Mouse (Mus musculus): ENCODE data around the gene Garem2. TPM values are rescaled to one million over a fixed set of nuclear protein-coding genes. Genes with fewer than 3 reads are reported as not detected.

The Garem2 gene
- total RNA-seq, 1 experiment from 2014 or later = not detected

DNA sequence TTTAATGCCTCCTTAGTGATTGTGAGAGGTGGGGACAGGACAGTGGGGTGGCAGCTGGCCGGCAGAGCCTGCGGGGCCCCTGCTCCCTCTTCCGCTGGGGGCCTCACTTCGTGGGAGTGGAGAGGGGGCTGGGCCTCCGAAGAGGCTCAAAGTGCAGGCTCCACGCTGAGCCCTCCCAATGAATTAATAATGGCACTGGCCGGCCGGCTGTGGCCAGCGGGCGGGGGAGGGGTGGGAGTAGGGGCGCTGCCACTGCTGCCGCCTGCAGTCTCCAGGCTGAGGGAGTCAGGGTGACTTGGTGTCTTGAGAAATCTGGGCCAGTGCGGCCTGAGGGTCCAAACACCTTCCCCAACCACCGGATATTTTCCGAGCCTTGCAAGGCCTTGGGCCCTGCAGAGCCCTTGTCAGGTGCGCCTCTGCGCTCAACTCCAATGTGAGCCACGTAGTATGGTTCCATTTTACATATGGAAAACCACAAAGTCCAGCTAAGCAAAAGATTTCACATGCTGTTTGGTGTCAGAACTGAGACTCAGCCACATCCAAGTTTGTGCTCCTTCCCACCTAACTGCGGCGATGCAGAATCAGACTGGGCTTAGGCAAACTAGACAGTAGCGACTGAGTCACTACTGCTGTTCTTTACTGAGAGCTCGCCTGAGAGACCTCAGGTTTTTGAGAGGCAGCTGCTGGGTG lies 5.6 kb downstream of the Garem2 start:
- ATAC-seq (replicated peaks; ENCODE audit: low read depth, poor library complexity, severe bottlenecking) = no peak

DNA sequence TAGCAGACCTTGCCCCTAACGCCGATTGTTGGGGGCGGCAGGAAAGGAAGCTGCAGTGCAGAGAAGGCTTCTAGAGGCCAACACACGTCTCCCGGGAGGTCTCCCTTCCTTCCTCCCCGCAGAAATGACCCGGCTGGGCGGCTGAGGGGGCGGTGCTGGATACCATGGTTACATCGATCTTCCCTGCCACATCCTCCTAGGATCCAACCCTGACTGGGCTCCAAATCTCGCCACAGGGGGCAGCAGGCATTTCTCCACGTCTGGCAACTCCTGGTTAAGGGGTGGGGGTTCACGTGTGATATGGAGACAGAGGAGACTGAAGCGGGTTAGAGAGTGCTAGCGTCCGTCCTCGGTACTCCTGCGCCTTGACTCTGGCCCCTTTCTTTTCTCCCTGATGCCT lies 6.2 kb downstream of the Garem2 start:
- ATAC-seq (replicated peaks; ENCODE audit: low read depth, poor library complexity, severe bottlenecking) = peak; percentile 59

DNA sequence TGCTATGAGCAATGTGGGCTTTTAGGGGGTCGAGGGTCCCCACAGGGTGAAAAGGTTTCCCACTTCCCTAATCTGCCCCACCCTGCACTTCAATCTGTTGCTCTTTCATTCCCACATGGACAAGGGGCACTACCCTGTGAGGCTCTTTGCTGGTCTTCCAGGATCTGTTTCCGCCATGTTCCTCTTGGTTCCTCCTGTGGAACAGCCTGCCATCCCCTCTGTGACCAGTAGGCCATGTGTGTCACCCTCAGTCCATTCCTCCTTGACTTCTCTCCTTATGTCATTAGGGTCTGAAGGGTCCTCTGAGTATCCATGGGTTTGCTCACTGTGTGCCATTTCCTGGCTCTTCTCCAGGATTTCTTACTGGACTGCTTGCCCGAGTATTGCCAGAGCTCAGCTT lies 6.8 kb downstream of the Garem2 start:
- no peak for ATAC-seq (replicated peaks; ENCODE audit: low read depth, poor library complexity, severe bottlenecking)

DNA sequence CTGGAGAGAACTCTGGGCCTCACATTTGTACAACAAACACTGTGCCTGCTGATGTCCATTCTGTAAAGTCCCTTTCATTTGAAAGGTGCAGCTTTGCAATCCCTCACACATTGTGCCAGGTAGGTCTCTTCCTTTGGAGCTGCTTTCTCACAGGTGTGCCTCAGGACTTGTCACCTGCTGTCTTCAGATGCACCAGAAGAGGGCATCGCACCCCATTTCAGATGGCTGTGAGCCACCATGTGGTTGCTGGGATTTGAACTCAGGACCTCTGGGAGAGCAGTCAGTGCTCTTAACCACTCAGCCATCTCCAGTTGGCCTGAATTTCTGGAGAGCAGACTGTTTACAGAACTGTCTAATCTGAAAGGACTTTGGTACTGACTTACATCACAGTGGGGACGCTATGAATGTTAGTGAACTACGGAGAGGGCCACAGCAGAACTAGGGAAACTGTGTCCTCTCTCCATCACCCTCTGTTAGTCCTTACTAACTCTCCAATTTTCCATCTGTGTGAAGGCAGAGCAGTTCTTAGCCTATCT lies 7.6 kb downstream of the Garem2 start:
- no peak for ATAC-seq (replicated peaks; ENCODE audit: low read depth, poor library complexity, severe bottlenecking)

DNA sequence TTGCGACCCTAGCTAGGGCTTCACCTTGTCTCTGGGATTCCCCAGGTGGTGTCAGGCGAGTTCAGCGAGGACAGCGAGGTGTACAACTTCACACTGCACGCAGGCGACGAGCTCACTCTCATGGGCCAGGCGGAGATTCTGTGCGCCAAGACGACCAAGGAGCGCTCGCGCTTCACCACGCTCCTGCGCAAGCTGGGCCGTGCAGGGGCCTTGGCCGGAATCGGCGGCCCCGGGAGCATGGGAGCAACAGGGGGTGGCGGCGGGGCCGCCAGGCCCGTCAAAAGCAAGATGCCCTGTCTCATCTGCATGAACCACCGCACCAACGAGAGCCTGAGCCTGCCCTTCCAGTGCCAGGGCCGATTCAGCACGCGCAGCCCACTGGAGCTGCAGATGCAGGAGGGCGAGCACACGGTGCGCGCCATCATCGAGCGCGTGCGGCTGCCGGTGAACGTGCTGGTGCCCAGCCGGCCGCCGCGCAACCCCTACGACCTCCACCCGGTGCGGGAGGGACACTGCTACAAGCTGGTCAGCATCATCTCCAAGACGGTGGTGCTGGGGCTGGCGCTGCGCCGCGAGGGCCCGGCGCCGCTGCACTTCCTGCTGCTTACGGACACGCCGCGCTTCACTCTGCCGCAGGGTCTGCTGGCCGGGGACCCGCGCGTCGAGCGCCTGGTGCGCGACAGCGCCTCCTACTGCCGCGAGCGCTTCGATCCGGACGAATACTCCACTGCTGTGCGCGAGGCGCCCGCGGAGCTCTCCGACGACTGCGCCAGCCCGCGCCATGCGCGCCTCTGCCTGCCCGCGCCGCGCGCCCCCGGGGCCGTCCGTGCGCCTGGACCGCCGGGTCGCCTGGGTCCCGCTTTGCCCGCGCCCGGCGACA lies 9.2 kb downstream of the Garem2 start:
- peak; percentile 65 for ATAC-seq (replicated peaks; ENCODE audit: low read depth, poor library complexity, severe bottlenecking)

DNA sequence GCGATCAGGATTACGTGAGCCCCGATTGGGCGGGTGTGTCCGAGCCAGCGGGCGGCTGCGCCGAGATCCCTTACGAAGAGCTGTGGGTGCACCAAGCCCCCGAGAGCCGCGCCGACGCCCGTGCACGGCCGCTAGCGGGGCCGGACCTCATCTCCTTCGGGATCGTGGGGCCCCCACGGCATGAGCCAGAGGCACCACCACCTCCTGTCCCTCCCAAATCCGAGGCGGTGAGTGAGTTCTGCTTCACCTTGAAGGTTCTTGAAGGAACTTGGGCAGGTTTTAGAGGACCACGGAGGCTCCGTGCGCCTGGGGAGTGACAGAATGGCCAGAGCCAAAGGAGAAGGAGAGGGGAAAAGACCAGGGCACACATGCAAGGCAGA lies 9.8 kb downstream of the Garem2 start:
- no peak for ATAC-seq (replicated peaks; ENCODE audit: low read depth, poor library complexity, severe bottlenecking)

DNA sequence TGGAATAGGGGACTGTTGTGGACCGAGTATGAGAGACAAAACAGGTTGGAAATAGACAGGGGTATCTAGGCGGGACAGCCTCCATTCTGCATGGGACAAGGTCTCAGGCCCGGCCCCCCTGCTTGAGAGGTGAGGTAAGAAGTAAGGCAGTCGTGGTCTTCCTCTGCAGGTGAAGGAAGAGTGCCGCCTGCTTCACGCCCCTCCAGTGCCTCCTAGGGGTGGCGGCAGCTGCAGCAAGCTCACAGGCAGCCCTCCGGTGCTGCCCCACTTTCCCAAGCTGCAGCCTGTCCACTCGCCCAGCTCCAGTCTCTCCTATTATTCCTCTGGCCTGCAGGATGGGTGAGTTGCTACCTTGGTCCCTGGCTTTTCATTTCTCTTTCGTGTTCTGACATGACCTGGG lies 10.8 kb downstream of the Garem2 start:
- no peak for ATAC-seq (replicated peaks; ENCODE audit: low read depth, poor library complexity, severe bottlenecking)

DNA sequence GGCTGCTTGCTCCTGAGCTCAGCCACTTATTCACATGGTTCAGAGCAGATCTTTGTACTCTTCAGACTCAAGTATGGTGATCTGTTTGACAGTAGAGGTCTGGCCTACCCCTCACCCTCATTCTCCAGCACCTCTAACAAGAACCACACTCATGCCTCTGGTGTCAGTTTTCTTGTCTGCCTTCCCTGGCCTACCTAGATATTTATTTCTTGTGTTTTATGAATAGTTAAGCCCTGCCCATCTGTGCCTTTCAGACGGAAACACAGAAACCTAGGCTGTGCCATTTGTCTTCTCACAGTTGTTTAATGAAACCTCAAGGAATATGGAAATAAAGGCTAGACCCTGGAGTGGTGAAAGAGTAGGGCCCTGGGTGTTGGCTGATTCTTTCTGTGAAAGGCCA lies 13.1 kb downstream of the Garem2 start:
- ATAC-seq (replicated peaks; ENCODE audit: low read depth, poor library complexity, severe bottlenecking) = no peak

DNA sequence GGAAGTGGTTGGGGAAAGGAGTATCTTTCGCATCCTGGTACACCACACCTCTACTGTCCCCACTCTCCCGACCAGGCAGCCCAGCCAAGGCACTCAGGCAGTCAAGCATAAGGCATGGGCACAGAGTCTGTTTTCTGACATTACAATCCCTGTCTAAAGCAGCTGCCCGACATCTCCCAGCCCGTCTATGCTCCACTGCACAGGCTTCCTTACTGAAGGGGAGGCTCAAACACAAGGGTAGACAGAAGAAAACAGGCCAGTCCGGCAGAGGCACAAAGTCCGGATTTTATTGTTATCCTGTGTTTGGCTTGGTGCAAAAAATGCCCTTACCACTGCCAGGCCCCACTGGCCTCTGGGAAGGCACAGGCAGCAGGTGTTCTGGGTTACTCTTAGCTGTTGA lies 14.2 kb downstream of the Garem2 start:
- no peak for ATAC-seq (replicated peaks; ENCODE audit: low read depth, poor library complexity, severe bottlenecking)

DNA sequence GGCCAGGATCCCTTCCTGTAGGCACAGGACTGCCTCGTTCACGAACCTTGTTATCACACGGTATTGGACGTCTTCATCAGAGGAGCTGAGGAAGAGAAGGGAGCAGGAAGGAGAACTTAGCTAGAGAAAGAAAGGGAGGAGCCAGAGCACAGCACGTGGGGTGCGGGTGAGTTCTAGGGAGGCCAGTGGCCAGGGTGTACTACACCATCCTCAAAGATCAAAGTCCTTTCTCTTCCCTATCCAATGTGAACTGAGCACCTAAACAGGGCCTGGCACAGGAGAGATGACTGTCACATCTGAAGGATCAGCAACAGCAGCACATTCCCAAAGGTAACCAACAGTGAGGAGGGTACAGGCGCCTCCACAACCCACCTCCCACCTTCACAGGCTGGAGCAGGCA lies 15.1 kb downstream of the Garem2 start:
- ATAC-seq (replicated peaks; ENCODE audit: low read depth, poor library complexity, severe bottlenecking) = no peak

DNA sequence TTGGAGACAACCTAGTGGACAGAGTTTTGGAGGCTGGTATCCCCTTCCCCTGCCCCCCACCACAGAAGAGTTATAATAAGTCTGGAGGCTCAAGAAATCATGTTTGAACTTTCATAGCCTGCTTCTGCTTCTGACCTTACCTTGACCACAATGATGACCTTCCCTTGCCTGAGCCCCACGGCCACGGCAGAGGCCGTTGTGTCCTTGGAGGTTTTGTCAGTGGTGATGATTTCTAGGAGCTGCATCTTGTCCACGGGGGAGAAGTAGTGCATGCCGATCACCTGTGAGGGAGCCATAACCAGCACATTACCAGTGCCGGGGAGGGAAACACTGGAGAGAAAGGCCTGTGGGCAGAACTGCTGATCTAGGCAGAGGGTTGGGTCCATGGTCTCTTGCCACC lies 17.5 kb downstream of the Garem2 start:
- ATAC-seq (replicated peaks; ENCODE audit: low read depth, poor library complexity, severe bottlenecking) = no peak

DNA sequence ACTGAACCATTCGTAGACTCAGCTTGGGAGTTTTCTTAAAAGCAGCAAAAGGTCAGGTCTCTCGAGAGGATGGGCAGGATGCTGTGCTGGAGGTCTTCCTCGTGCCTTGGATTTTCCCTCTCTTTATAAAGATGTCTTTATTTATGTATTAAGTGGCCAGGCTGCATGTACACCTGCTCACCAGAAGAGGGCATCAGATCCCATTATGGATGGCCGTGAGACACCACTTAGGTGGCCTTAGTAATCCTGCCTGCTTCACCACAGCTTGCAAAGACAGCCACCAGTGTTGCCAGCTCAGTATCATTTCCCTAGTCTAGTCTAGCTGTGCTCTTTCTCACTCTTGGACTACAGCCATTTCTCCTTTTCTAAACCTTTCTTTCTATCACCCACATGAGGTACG lies 20.6 kb downstream of the Garem2 start:
- peak; percentile 83 for ATAC-seq (replicated peaks; ENCODE audit: low read depth, poor library complexity, severe bottlenecking)

DNA sequence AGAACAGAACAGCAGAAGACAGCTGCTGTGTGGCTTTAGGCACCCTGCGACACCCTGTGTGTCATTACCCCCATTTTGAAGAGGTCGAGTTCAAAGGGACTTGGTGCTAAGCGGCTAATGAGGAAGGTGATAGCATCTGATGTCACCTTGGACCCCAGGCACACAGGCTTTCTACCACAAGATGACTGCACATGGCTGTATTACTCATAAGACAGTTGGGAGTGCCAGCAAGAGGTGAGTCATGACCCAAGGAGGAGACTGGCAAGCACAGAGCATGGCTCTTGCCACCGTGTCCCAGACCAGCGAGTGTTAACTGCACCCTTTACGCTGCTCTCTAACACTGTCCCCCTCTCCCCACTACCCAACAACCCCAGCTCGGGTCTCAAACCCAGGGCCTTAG lies 21.8 kb downstream of the Garem2 start:
- ATAC-seq (replicated peaks; ENCODE audit: low read depth, poor library complexity, severe bottlenecking) = no peak

DNA sequence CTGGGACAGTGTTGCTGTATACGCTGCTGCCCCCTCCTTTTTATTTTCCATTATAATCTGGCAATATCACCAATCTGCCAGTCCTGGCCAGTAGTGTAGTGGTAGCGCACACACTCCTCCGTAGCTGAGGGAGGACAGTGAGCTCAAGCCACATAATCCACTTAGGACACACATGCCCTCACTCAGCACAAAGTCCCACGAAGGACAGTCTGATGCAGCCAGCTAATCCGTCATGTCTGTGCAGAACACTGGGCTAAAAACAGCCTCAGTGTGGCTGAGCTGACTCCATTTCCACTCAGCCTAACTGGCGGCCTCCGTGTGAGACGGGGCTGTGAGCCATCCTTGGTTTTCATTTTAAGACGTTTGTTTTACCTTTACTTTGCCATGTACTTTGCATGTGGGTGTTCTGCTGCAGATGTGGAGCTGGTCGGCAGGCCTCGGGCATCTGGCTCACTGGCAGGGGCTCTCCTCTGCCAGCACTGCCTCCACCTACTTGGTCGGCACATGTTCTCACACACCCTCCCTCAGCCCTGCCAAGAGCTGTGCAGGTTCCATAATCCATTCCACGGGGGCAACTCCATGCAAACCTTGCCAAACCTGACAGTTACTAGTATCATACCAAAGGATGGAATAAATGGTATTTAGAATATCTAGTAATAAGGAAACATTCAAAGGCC lies 23.1 kb downstream of the Garem2 start:
- ATAC-seq (replicated peaks; ENCODE audit: low read depth, poor library complexity, severe bottlenecking) = no peak

DNA sequence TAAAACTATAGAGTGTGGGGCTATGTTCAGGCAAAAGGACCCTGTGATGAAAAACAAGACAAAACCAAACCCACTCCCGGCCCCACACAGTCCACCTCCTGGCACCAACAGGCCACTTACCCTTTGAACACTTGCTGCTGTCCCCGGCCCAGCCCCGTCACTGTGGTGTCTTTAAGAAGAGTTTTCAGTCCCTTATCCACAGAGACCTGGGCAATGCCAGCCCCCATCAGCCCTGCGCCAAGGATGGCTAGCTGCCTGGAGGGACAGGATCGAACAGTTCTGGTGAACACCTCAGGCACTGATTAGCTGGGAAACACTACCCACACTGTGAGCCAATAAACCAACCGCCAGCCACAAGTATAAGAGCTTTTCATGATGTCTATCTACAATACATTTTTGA lies 23.7 kb downstream of the Garem2 start:
- no peak for ATAC-seq (replicated peaks; ENCODE audit: low read depth, poor library complexity, severe bottlenecking)

DNA sequence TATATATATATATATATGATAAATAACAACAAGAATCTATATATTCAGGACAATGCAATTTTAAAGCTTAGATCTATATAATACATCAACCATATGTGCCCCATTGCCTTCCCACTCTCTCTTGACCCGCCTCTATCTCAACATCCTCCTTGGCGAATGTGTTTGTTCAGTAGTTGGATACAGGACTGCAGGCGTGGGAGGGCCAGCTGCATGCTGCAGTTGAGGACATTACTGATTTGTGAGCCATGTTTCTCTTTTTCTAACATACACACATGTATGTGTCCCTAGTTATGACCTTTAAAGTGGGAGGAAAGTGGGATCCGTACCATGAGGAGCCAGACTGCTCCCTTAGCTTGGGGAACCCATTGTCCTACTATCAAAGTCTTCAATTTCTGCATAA lies 26.3 kb downstream of the Garem2 start:
- ATAC-seq (replicated peaks; ENCODE audit: low read depth, poor library complexity, severe bottlenecking) = no peak

DNA sequence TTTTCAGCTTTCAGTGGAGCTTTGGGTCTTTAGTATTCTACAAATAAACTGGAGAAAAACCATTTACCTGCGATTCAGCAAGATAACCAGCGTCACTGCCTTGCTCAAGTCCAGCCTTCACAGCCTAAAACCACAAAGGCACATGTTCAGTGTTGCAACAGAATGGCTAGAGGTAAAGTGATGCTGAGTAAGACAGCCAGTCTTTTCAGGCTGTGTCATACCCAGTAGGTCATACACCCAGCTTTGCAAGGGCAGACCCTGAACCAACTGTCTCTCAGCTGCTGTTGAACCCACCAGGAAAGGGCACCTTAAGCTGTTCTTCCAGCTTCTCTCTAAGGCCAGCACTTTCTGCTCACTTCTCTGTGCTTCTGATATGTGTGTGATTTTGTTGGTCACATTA lies 27.2 kb downstream of the Garem2 start:
- ATAC-seq (replicated peaks; ENCODE audit: low read depth, poor library complexity, severe bottlenecking) = no peak

DNA sequence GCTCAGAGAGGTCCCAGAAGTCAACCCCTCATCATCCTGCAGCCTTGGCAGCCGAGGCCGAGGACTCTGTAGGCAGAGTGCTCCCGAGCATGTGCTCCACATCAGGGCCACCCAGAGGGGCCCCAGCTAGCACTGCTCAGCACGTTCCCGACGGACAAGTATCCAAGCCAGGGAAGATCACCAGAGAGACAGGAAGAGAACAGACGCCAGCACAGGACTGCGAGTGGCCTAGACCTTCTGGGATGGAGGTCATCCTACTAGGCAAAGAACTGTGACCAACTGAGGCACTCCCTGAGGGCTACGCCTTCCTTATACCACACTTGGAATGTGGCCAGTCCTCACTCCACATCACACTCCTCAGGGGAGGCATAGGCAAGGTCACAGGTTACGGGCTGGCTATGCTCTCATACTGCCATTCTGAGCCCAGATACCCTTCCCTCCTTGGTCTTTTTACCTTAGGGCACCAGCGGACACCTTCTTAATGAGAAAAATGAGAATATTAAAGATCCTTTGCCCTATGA lies 30.8 kb downstream of the Garem2 start:
- ATAC-seq (replicated peaks; ENCODE audit: low read depth, poor library complexity, severe bottlenecking) = no peak

DNA sequence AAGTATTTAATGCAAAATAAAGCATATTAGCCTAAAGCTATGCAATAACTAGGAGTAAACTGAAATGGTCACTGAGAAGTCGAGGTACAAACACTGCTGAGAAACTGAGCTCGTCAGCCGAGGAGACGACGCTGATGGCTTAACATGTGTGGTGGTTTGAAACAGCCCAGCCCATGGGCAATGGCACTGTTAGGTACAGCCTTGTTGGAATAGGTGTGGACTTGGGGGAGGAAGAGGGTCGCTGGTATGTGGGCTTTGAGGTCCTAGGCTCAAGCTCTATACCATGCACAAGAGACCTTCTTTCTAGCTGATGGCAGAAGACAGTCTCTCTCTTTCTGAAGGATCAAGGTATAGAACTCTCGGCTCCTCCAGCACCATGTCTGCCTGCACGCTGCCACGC lies 32.3 kb downstream of the Garem2 start:
- no peak for ATAC-seq (replicated peaks; ENCODE audit: low read depth, poor library complexity, severe bottlenecking)

DNA sequence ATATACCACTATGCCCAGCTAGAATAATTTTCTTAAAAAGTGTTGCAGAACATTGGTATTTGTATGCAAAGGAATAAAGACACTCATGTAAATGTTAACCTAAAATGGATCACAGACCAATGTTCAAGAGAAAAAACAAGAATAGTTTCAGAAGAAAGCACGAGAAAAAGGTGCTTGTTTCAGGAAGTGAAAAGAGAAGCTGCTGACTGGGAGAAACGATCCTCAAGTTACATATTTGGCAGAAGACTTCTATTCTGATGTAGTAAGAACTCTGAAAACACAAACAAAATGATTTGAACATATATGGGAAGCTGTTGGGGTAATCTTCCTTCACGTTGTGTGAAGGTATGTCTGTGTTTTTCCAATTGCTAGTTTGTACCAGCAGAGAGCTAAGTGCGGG lies 33.2 kb downstream of the Garem2 start:
- ATAC-seq (replicated peaks; ENCODE audit: low read depth, poor library complexity, severe bottlenecking) = no peak

DNA sequence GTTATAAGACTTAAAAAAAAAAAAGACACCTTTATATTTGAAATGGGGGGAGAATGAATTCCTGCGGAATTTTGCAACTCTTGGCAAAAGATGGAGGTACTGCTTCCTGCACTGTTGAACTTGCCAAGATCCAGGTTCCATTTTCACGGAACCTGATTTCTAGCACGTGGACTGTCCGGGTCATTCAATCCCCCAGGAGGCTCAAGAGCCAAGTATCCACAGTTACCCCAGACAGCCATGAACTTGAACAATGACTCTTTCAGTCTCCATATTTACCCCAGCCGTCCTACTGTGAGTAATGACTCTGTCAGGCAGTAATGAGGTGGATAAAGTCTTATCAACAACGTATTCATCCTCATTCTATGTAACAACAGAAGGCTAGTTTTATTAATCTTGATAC lies 41.6 kb downstream of the Garem2 start:
- ATAC-seq (replicated peaks; ENCODE audit: low read depth, poor library complexity, severe bottlenecking) = no peak
